Comparison of ENCODE assay signal across 9 mouse cellular contexts in the genomic region with DNA sequence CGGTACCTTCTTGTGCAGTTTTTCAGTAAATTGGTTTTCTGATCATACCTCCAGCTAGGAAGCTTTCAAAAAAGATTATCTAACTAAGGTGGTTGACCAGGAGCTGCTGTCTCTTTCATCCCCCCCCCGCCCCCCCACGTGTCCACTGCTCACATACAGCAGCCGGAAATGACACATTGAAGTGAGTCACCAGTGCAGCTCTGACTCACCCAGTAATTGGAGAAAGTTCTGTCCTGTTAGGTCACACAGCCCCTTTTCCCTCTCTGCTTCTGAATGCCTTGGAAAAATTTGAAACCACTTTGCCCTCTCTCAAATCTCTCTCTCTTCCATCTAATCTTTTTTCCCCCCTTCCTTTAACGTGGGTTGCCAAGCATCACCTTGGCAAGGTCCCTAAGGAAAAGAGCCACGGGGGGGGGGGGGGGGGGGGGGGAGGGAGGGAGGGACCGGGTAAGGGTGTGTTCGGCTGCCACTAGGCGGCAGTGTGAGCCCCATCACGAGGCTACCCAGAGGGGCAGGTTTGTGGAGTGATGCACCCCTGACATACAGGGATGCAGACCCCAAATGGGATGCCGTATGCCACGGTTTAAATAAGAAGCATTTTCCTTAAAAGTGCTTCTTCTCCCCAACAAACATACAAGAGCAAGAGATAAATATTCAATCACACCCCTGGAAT. TPM values are rescaled to one million over a fixed set of nuclear protein-coding genes. Genes with fewer than 3 reads are reported as not detected.
DNase-seq lines count a peak whose midpoint lies in the region; ATAC-seq and TF ChIP-seq lines count a peak whose summit lies in the region.
"Had no signal": no experiment of that assay in that cellular context is flagged by ENCODE, and none has a peak within 500 bp of the region (broad histone marks: within the 10 kb centered on the region; RNA-seq: fewer than 3 reads in every experiment).

No protein-coding gene starts in this region.

- H3K9ac ChIP-seq in liver, embryonic 12.5 days: no peak overlapping the region
- no peak overlapping the region for H3K9ac ChIP-seq in stomach, postnatal 0 days (ENCODE audit: low read length)
- H3K9ac ChIP-seq: limb, embryonic 12.5 days had no signal

- no peaks in the 10 kb centered on the region for H3K4me1 ChIP-seq in liver, embryonic 12.5 days
- H3K4me1 ChIP-seq in stomach, postnatal 0 days (replicated peaks; ENCODE audit: control insufficient read depth, insufficient read depth): no peaks in the 10 kb centered on the region
- H3K4me1 ChIP-seq: limb, embryonic 12.5 days had no signal

- no peak overlapping the region for H3K4me3 ChIP-seq in liver, embryonic 12.5 days
- no peak overlapping the region for H3K4me3 ChIP-seq in stomach, postnatal 0 days (ENCODE audit: low read depth, low read length)
- H3K4me3 ChIP-seq: limb, embryonic 12.5 days had no signal

- 19% methylated on average over 10 of the region's 12 CpGs for WGBS in liver, embryonic 12.5 days (ENCODE audit: insufficient replicate concordance)
- 18% methylated on average over 12 of the region's 12 CpGs for WGBS in stomach, postnatal 0 days

- H3K9me3 ChIP-seq in liver, embryonic 12.5 days (replicated peaks): no peaks in the 10 kb centered on the region
- no peaks in the 10 kb centered on the region for H3K9me3 ChIP-seq in stomach, postnatal 0 days (ENCODE audit: control insufficient read depth, low read length)
- H3K9me3 ChIP-seq: limb, embryonic 12.5 days had no signal

- ATAC-seq in liver, embryonic 12.5 days: peak; percentile 55; the same call in 1 of the 2 replicates
- peak; percentile 71; the same call in 1 of the 2 replicates for ATAC-seq in stomach, postnatal 0 days (ENCODE audit: low FRiP score, low TSS enrichment)

- peak; percentile 62 for TF ChIP-seq CTCF in stomach, postnatal 0 days (IDR thresholded peaks at IDR 0.05; ENCODE audit: low read depth)

- peaks cover 16% of the 10 kb centered on the region for H3K27me3 ChIP-seq in liver, embryonic 12.5 days (replicated peaks)
- H3K27me3 ChIP-seq in stomach, postnatal 0 days (ENCODE audit: control insufficient read depth, insufficient read depth, low read length): no peaks in the 10 kb centered on the region
- H3K27me3 ChIP-seq: limb, embryonic 12.5 days had no signal

- no peak overlapping the region for H3K4me2 ChIP-seq in liver, embryonic 12.5 days
- no peak overlapping the region for H3K4me2 ChIP-seq in stomach, postnatal 0 days (replicated peaks; ENCODE audit: low read depth)
- H3K4me2 ChIP-seq: limb, embryonic 12.5 days had no signal

- no peak for TF ChIP-seq EP300 in stomach, postnatal 0 days (optimal IDR thresholded peaks at IDR 0.05)

- H3K36me3 ChIP-seq in liver, embryonic 12.5 days: no peaks in the 10 kb centered on the region
- no peaks in the 10 kb centered on the region for H3K36me3 ChIP-seq in stomach, postnatal 0 days (ENCODE audit: control insufficient read depth, insufficient read depth, low read length)
- H3K36me3 ChIP-seq: limb, embryonic 12.5 days had no signal

- H3K27ac ChIP-seq in liver, embryonic 12.5 days: no peak overlapping the region
- no peak overlapping the region for H3K27ac ChIP-seq in stomach, postnatal 0 days (replicated peaks)
- H3K27ac ChIP-seq: limb, embryonic 12.5 days had no signal

- DNase-seq in layer of hippocampus, adult 11-12 months (ENCODE audit: low spot score): peak; percentile 60
- DNase-seq in layer of hippocampus, postnatal 14 days (ENCODE audit: low spot score in 2 of 2): no peak
- DNase-seq in ES-CJ7 (ENCODE audit: low read depth, low spot score): peak; percentile 40
- peak; percentile 76 to 80 for DNase-seq in adrenal gland, postnatal 36 days
- peak; percentile 30 for DNase-seq in heart, adult 8-10 months (ENCODE audit: low spot score)
- peak; percentile 34 for DNase-seq in stomach, postnatal 0 days (ENCODE audit: low spot score)
- no peak for DNase-seq in urinary bladder, postnatal 10 days (ENCODE audit: low spot score)

RNA-seq across cellular contexts. Expression of a gene that starts 10.1 kb away (rescaled TPM):
- 1 to 10 TPM in 1 of 2 experiments, under 1 TPM in 1; 0.91 to 1.3 TPM for total RNA-seq in layer of hippocampus, postnatal 14 days (2021)
- total RNA-seq in adrenal gland, postnatal 36 days (2021): 10 to 100 TPM in 1 of 2 experiments, 1 to 10 TPM in 1; 3.5 to 11.2 TPM
- total RNA-seq in heart, adult 8-10 months (2022): 10 to 100 TPM; 33.2 to 59.2 (median 47.4) TPM
- 0.19 TPM in 1 of 2 replicates, not detected in the other for polyA plus RNA-seq in liver, embryonic 12.5 days (2016; fragmentation: Nextera tagmentation; extraction: Ambion mirVana)
- polyA plus RNA-seq in stomach, postnatal 0 days (2015; fragmentation: Nextera tagmentation; extraction: Ambion mirVana): 0.25 and 0.27 TPM in 2 replicates

RNA-seq across cellular contexts. Expression of a gene that starts 16.0 kb away (rescaled TPM):
- 100 to 1,000 TPM; 231 to 235 TPM for total RNA-seq in layer of hippocampus, postnatal 14 days (2021)
- total RNA-seq in adrenal gland, postnatal 36 days (2021): 10 to 100 TPM; 91.3 to 93.7 TPM
- total RNA-seq in heart, adult 8-10 months (2022): 10 to 100 TPM; 30.2 to 40.5 (median 38.2) TPM
- 119 and 121 TPM in 2 replicates for polyA plus RNA-seq in liver, embryonic 12.5 days (2016; fragmentation: Nextera tagmentation; extraction: Ambion mirVana)
- polyA plus RNA-seq in stomach, postnatal 0 days (2015; fragmentation: Nextera tagmentation; extraction: Ambion mirVana): 140 and 146 TPM in 2 replicates

RNA-seq across cellular contexts. Expression of a gene that starts 35.8 kb away (rescaled TPM):
- total RNA-seq in layer of hippocampus, postnatal 14 days (2021): 100 to 1,000 TPM; 285 to 318 TPM
- total RNA-seq in adrenal gland, postnatal 36 days (2021): 10 to 100 TPM in 1 of 2 experiments, 1 to 10 TPM in 1; 8.8 to 71.5 TPM
- total RNA-seq in heart, adult 8-10 months (2022): not detected
- polyA plus RNA-seq in liver, embryonic 12.5 days (2016; fragmentation: Nextera tagmentation; extraction: Ambion mirVana): not detected in 2 replicates
- 1.8 TPM in 2 replicates for polyA plus RNA-seq in stomach, postnatal 0 days (2015; fragmentation: Nextera tagmentation; extraction: Ambion mirVana)

RNA-seq across cellular contexts. Expression of a gene that starts 54.1 kb away (rescaled TPM):
- total RNA-seq in layer of hippocampus, postnatal 14 days (2021): 1 to 10 TPM; 5.2 to 5.9 TPM
- 10 to 100 TPM; 40.9 to 44.8 TPM for total RNA-seq in adrenal gland, postnatal 36 days (2021)
- 10 to 100 TPM; 20.2 to 22.1 (median 21.5) TPM for total RNA-seq in heart, adult 8-10 months (2022)
- polyA plus RNA-seq in liver, embryonic 12.5 days (2016; fragmentation: Nextera tagmentation; extraction: Ambion mirVana): 8.6 and 10.3 TPM in 2 replicates
- 4.4 and 4.5 TPM in 2 replicates for polyA plus RNA-seq in stomach, postnatal 0 days (2015; fragmentation: Nextera tagmentation; extraction: Ambion mirVana)

Comparison
In these comparisons a context has a peak if more than half of its experiments do, and no peak if none do; other contexts are left out.
1. DNase-seq: peak in layer of hippocampus, adult 11-12 months (single experiment), ES-CJ7 (single experiment), adrenal gland, postnatal 36 days (2 of 2), heart, adult 8-10 months (single experiment) and stomach, postnatal 0 days (single experiment); none in layer of hippocampus, postnatal 14 days (0 of 2) and urinary bladder, postnatal 10 days (single experiment).
2. RNA of a gene that starts 35.8 kb away (total RNA-seq): 285 to 318 TPM in layer of hippocampus, postnatal 14 days and 8.8 to 71.5 TPM in adrenal gland, postnatal 36 days; not detected in heart, adult 8-10 months; every median in the first group is over 4 times any median in the second.